In genomic region chr11:69604795-69605664, GRCm38 (mm10) we compare ENCODE assay signal across 8 mouse cellular contexts. TPM values are rescaled to one million over a fixed set of nuclear protein-coding genes. Genes with fewer than 3 reads are reported as not detected.
DNase-seq lines count a peak whose midpoint lies in the region; ATAC-seq and TF ChIP-seq lines count a peak whose summit lies in the region.

No protein-coding gene starts in this region.

- H3K36me3 ChIP-seq in MEL (ENCODE audit: control insufficient read depth in 1 of 2, insufficient read depth in 2 of 2, low read length in 2 of 2), result peaks cover 1 to 37% of the 10 kb centered on the region in 2 experiments; a peak in 3 of 4 replicates
- no peaks in the 10 kb centered on the region for H3K36me3 ChIP-seq in embryonic facial prominence, embryonic 10.5 days (replicated peaks)
- 0 out of 2 replicates have a peak, but pooled peaks cover 6% of the 10 kb centered on the region for H3K36me3 ChIP-seq in limb, embryonic 14.5 days (ENCODE audit: control insufficient read depth, insufficient read depth, low read length)

- H3K9me3 ChIP-seq in MEL (replicated peaks; ENCODE audit: insufficient read depth, low read length), result no peaks in the 10 kb centered on the region
- no peaks in the 10 kb centered on the region for H3K9me3 ChIP-seq in embryonic facial prominence, embryonic 10.5 days
- H3K9me3 ChIP-seq in limb, embryonic 14.5 days (ENCODE audit: control insufficient read depth, low read length), result no peaks in the 10 kb centered on the region

- peaks cover 32 to 58% of the 10 kb centered on the region in 2 experiments for H3K4me1 ChIP-seq in MEL (ENCODE audit: control insufficient read depth in 1 of 2, insufficient read depth in 2 of 2, low read length in 2 of 2)
- H3K4me1 ChIP-seq in embryonic facial prominence, embryonic 10.5 days, result peaks cover 46% of the 10 kb centered on the region
- peaks cover 21% of the 10 kb centered on the region for H3K4me1 ChIP-seq in limb, embryonic 14.5 days (ENCODE audit: control insufficient read depth, insufficient read depth, low read length)

- peak in 1 of 2 experiments; percentile 11; a peak in 1 of 4 replicates for TF ChIP-seq EP300 in MEL (IDR thresholded peaks at IDR 0.05; ENCODE audit: low read depth in 1 of 2, low read length in 2 of 2)

- ATAC-seq in limb, embryonic 14.5 days (ENCODE audit: low FRiP score, low read depth), result peak; percentile 17; the same call in 1 of the 2 replicates

- under 1% methylated on average over 73 of the region's 73 CpGs for WGBS in embryonic facial prominence, embryonic 10.5 days
- WGBS in limb, embryonic 14.5 days, result under 1% methylated on average over 44 of the region's 73 CpGs

- H3K27me3 ChIP-seq in MEL (ENCODE audit: control insufficient read depth in 1 of 2, insufficient read depth in 2 of 2, low read length in 2 of 2), result no peaks in the 10 kb centered on the region
- H3K27me3 ChIP-seq in embryonic facial prominence, embryonic 10.5 days (replicated peaks; ENCODE audit: low read depth, poor library complexity, severe bottlenecking), result peaks cover 40% of the 10 kb centered on the region
- H3K27me3 ChIP-seq in limb, embryonic 14.5 days (ENCODE audit: control insufficient read depth, insufficient read depth, low read length), result no peaks in the 10 kb centered on the region; the same call in 1 of the 2 replicates

- peak overlapping the region; percentile 56 to 80 for H3K4me3 ChIP-seq in MEL (ENCODE audit: control insufficient read depth in 1 of 2, insufficient read depth in 1 of 2, low read depth in 2 of 2, low read length in 2 of 2)
- peak overlapping the region; percentile 74 for H3K4me3 ChIP-seq in embryonic facial prominence, embryonic 10.5 days
- H3K4me3 ChIP-seq in limb, embryonic 14.5 days (replicated peaks; ENCODE audit: low read length), result peak overlapping the region; percentile 63

- DNase-seq in heart, adult 11 months, result peak; percentile 94
- no peak for DNase-seq in heart, postnatal 25 days (ENCODE audit: low spot score)
- DNase-seq in MEL (ENCODE audit: low read depth, low spot score) (no peak), adipocyte (ENCODE audit: low spot score) (no peak)
- peak; percentile 44 for DNase-seq in embryonic facial prominence, embryonic 10.5 days (ENCODE audit: low spot score)
- peak; percentile 41 to 47 for DNase-seq in heart, postnatal 10 days
- no peak for DNase-seq in limb, embryonic 14.5 days (ENCODE audit: low spot score)
- DNase-seq in neural tube, embryonic 10.5 days (ENCODE audit: extremely low spot score, low spot score), result peak; percentile 51

- H3K4me2 ChIP-seq in limb, embryonic 14.5 days (replicated peaks; ENCODE audit: low read depth, low read length, severe bottlenecking), result peak overlapping the region; percentile 100

- intact Hi-C loops in heart, postnatal 25 days (cut with DNase I), result loop anchor here (2.0 kb wide), 1 partner anchor 24 kb away; the partner anchor contains the start of genes Trp53 and Wrap53
- intact Hi-C loops in heart, postnatal 10 days (cut with DNase I), result no loop called here

- peak overlapping the region; percentile 50 for H3K27ac ChIP-seq in MEL (ENCODE audit: control insufficient read depth, low read depth, low read length)
- H3K27ac ChIP-seq in embryonic facial prominence, embryonic 10.5 days (replicated peaks), result peak overlapping the region; percentile 77
- H3K27ac ChIP-seq in limb, embryonic 14.5 days (replicated peaks; ENCODE audit: low read depth, low read length), result 0 out of 2 replicates have a peak overlapping the region, but pooled peaks have one; percentile 19

- peaks cover 6% of the 10 kb centered on the region for H3K79me2 ChIP-seq in MEL (ENCODE audit: control insufficient read depth, insufficient read depth, low read length, poor library complexity)

- peak overlapping the region; percentile 73 for H3K9ac ChIP-seq in MEL (ENCODE audit: control insufficient read depth, low read depth, low read length, poor library complexity, severe bottlenecking)
- H3K9ac ChIP-seq in limb, embryonic 14.5 days (ENCODE audit: low read depth, low read length, severe bottlenecking), result peak overlapping the region; percentile 70

- no peak for TF ChIP-seq RAD21 in MEL (IDR thresholded peaks at IDR 0.05; ENCODE audit: low read depth, low read length)

- TF ChIP-seq CTCF in MEL (IDR thresholded peaks at IDR 0.05 in 2 of 3, conservative IDR thresholded peaks at IDR 0.05 in 1 of 3; ENCODE audit: control insufficient read depth in 1 of 3, insufficient read depth in 1 of 3, low read depth in 2 of 3, low read length in 3 of 3, poor library complexity in 1 of 3, severe bottlenecking in 1 of 3), result no peak

- TF ChIP-seq POLR2A in MEL (IDR thresholded peaks at IDR 0.05; ENCODE audit: control insufficient read depth in 1 of 2, insufficient read depth in 1 of 2, low read depth in 1 of 2, low read length in 2 of 2, poor library complexity in 1 of 2), result no peak
- TF ChIP-seq POLR2A in limb, embryonic 14.5 days (IDR thresholded peaks at IDR 0.05; ENCODE audit: borderline replicate concordance, extremely low read depth, insufficient read depth, insufficient read length), result no peak

TF ChIP-seq in MEL, 35 proteins besides CTCF, POLR2A, EP300 and RAD21:
- TF ChIP-seq ELF1 (IDR thresholded peaks at IDR 0.05; ENCODE audit: low read depth, low read length) (no peak), GATA1 (IDR thresholded peaks at IDR 0.05; ENCODE audit: low read depth, low read length) (no peak), MXI1 (IDR thresholded peaks at IDR 0.05; ENCODE audit: low read depth, low read length) (peak; percentile 51; the same call in 1 of the 2 replicates), NRF1 (IDR thresholded peaks at IDR 0.05; ENCODE audit: insufficient read depth, low read depth, low read length, poor library complexity, severe bottlenecking) (no peak), MAZ (IDR thresholded peaks at IDR 0.05; ENCODE audit: low read depth, low read length) (peak; percentile 64; the same call in 1 of the 2 replicates), RCOR1 (IDR thresholded peaks at IDR 0.05; ENCODE audit: low read depth, low read length) (no peak), TCF12 (IDR thresholded peaks at IDR 0.05; ENCODE audit: low read depth, low read length) (0 out of 2 replicates have a peak, but pooled peaks have one; percentile 18), SIN3A (IDR thresholded peaks at IDR 0.05; ENCODE audit: low read length) (0 out of 2 replicates have a peak, but pooled peaks have one; percentile 47), MYB (IDR thresholded peaks at IDR 0.05; ENCODE audit: low read depth, low read length) (no peak)

RNA-seq across cellular contexts. Expression of gene Atp1b2, which starts 0.7 kb away (rescaled TPM):
- total RNA-seq in heart, postnatal 25 days (2021), result 10 to 100 TPM; 18.0 to 25.8 TPM
- total RNA-seq in MEL (2012; rRNA removed), result 13.4 and 15.1 TPM in 2 replicates
- polyA plus RNA-seq in MEL (2012; ENCODE audit: insufficient read depth in 1 of 2, insufficient read length in 2 of 2, low read depth in 1 of 2, low replicate concordance in 2 of 2, missing spikeins in 1 of 2), result 100 to 1,000 TPM in 1 of 2 experiments, not detected in 1; 136 TPM
- 3.2 TPM in 2 replicates for polyA plus RNA-seq in embryonic facial prominence, embryonic 10.5 days (2016; fragmentation: Nextera tagmentation; extraction: Ambion mirVana)
- total RNA-seq in heart, postnatal 10 days (2021), result 10 to 100 TPM; 29.9 to 36.5 TPM
- polyA plus RNA-seq in limb, embryonic 14.5 days (2012; rRNA removed), result 17.9 and 20.6 TPM in 2 replicates
- 9.1 and 10.4 TPM in 2 replicates for polyA plus RNA-seq in limb, embryonic 14.5 days (2014; fragmentation: Nextera tagmentation; extraction: Ambion mirVana)

RNA-seq across cellular contexts. Expression of gene Shbg, which starts 12.7 kb away (rescaled TPM):
- total RNA-seq in heart, postnatal 25 days (2021), result not detected
- not detected in 2 replicates for total RNA-seq in MEL (2012; rRNA removed)
- not detected for polyA plus RNA-seq in MEL (2012; ENCODE audit: insufficient read depth in 1 of 2, insufficient read length in 2 of 2, low read depth in 1 of 2, low replicate concordance in 2 of 2, missing spikeins in 1 of 2)
- not detected in 2 replicates for polyA plus RNA-seq in embryonic facial prominence, embryonic 10.5 days (2016; fragmentation: Nextera tagmentation; extraction: Ambion mirVana)
- not detected for total RNA-seq in heart, postnatal 10 days (2021)
- polyA plus RNA-seq in limb, embryonic 14.5 days (2012; rRNA removed), result 0.05 TPM in 1 of 2 replicates, not detected in the other
- not detected in 2 replicates for polyA plus RNA-seq in limb, embryonic 14.5 days (2014; fragmentation: Nextera tagmentation; extraction: Ambion mirVana)

RNA-seq across cellular contexts. Expression of gene Sat2, which starts 16.8 kb away (rescaled TPM):
- total RNA-seq in heart, postnatal 25 days (2021), result 1 to 10 TPM; 2.3 to 2.5 TPM
- not detected in 2 replicates for total RNA-seq in MEL (2012; rRNA removed)
- polyA plus RNA-seq in MEL (2012; ENCODE audit: insufficient read depth in 1 of 2, insufficient read length in 2 of 2, low read depth in 1 of 2, low replicate concordance in 2 of 2, missing spikeins in 1 of 2), result not detected
- polyA plus RNA-seq in embryonic facial prominence, embryonic 10.5 days (2016; fragmentation: Nextera tagmentation; extraction: Ambion mirVana), result 16.0 TPM in 2 replicates
- 1 to 10 TPM; 4.3 to 4.7 TPM for total RNA-seq in heart, postnatal 10 days (2021)
- 14.2 and 21.1 TPM in 2 replicates for polyA plus RNA-seq in limb, embryonic 14.5 days (2012; rRNA removed)
- polyA plus RNA-seq in limb, embryonic 14.5 days (2014; fragmentation: Nextera tagmentation; extraction: Ambion mirVana), result 16.5 and 20.1 TPM in 2 replicates

RNA-seq across cellular contexts. Expression of gene Trp53, which starts 24.9 kb away (rescaled TPM):
- 10 to 100 TPM; 16.9 to 17.9 TPM for total RNA-seq in heart, postnatal 25 days (2021)
- total RNA-seq in MEL (2012; rRNA removed), result 74.1 and 76.4 TPM in 2 replicates
- 100 to 1,000 TPM in 1 of 2 experiments, not detected in 1; 212 TPM for polyA plus RNA-seq in MEL (2012; ENCODE audit: insufficient read depth in 1 of 2, insufficient read length in 2 of 2, low read depth in 1 of 2, low replicate concordance in 2 of 2, missing spikeins in 1 of 2)
- polyA plus RNA-seq in embryonic facial prominence, embryonic 10.5 days (2016; fragmentation: Nextera tagmentation; extraction: Ambion mirVana), result 219 and 225 TPM in 2 replicates
- total RNA-seq in heart, postnatal 10 days (2021), result 10 to 100 TPM; 32.5 to 45.2 TPM
- polyA plus RNA-seq in limb, embryonic 14.5 days (2012; rRNA removed), result 173 and 200 TPM in 2 replicates
- 138 and 155 TPM in 2 replicates for polyA plus RNA-seq in limb, embryonic 14.5 days (2014; fragmentation: Nextera tagmentation; extraction: Ambion mirVana)

RNA-seq across cellular contexts. Expression of gene Wrap53, which starts 25.0 kb away (rescaled TPM):
- total RNA-seq in heart, postnatal 25 days (2021), result 1 to 10 TPM; 4.6 to 6.1 TPM
- 18.5 and 18.9 TPM in 2 replicates for total RNA-seq in MEL (2012; rRNA removed)
- 10 to 100 TPM in 1 of 2 experiments, not detected in 1; 24.5 TPM for polyA plus RNA-seq in MEL (2012; ENCODE audit: insufficient read depth in 1 of 2, insufficient read length in 2 of 2, low read depth in 1 of 2, low replicate concordance in 2 of 2, missing spikeins in 1 of 2)
- polyA plus RNA-seq in embryonic facial prominence, embryonic 10.5 days (2016; fragmentation: Nextera tagmentation; extraction: Ambion mirVana), result 41.6 and 43.5 TPM in 2 replicates
- total RNA-seq in heart, postnatal 10 days (2021), result 1 to 10 TPM; 5.9 to 6.8 TPM
- polyA plus RNA-seq in limb, embryonic 14.5 days (2012; rRNA removed), result 19.0 and 25.1 TPM in 2 replicates
- 20.6 and 20.8 TPM in 2 replicates for polyA plus RNA-seq in limb, embryonic 14.5 days (2014; fragmentation: Nextera tagmentation; extraction: Ambion mirVana)

Comparison
In these comparisons a context has a peak if more than half of its experiments do, and no peak if none do; other contexts are left out.
1. DNase-seq: peak in heart, adult 11 months (single experiment), embryonic facial prominence, embryonic 10.5 days (single experiment), heart, postnatal 10 days (2 of 2) and neural tube, embryonic 10.5 days (single experiment); none in heart, postnatal 25 days (single experiment), MEL (single experiment), limb, embryonic 14.5 days (single experiment) and adipocyte (single experiment).
2. H3K27ac ChIP-seq: peak in every context shown above with its lines; median percentile 77 in embryonic facial prominence, embryonic 10.5 days; 50 in MEL; 19 in limb, embryonic 14.5 days.
3. Peak in every context shown above with its lines, with median percentiles within 50 percentile points of each other: H3K4me3 ChIP-seq.